Mouse (Mus musculus): ENCODE measurements around the gene Tmem26. TPM values are rescaled to one million over a fixed set of nuclear protein-coding genes. Genes with fewer than 3 reads are reported as not detected.

The Tmem26 gene
- total RNA-seq, 1 experiment = 0.09 TPM

DNA sequence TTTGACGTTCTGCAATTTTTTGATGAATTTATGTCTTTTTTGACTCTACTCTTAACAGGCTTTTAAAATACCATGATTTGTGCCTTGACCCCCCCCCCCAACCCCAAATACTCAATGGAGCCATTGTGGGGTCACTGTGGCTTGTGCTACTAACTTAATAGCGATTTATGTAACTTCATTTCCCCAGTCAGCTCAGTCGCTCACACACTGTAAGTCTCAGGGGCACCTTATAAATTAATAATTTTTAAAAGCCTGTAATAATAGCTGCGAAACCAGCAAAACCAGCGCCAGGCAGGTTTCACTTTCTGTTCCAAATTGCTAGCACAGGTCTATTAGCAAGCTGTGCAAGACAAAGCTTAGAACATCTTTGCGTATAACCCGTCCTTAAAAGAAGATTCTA lies 76.9 kb downstream of the Tmem26 start:
- no peak overlapping the region for H3K27ac ChIP-seq (ENCODE audit: insufficient read depth, low read depth, low read length, poor library complexity, severe bottlenecking)
- no peak for TF ChIP-seq ZNF384 (IDR thresholded peaks at IDR 0.05; ENCODE audit: low read depth, low read length)
- TF ChIP-seq MAFK (IDR thresholded peaks at IDR 0.05; ENCODE audit: insufficient read depth, low read depth, low read length) = no peak
- TF ChIP-seq CHD2 (IDR thresholded peaks at IDR 0.05; ENCODE audit: low read depth, low read length) = no peak
- TF ChIP-seq HCFC1 (IDR thresholded peaks at IDR 0.05; ENCODE audit: borderline replicate concordance, insufficient read depth, low read length) = no peak
- TF ChIP-seq ZC3H11A (IDR thresholded peaks at IDR 0.05; ENCODE audit: borderline replicate concordance, low read depth, low read length) = no peak
- DNase-seq (ENCODE audit: low read depth, low spot score) = no peak
- in situ Hi-C loops (cut with MboI; ENCODE audit: low sequenced_read_pairs in 2 of 2, unreplicated experiment in 2 of 2) = no loop called here
- peaks cover 0 to 4% of the 10 kb centered on the region in 2 experiments; a peak in 2 of 4 replicates for H3K4me1 ChIP-seq (ENCODE audit: control insufficient read depth in 2 of 2, insufficient read depth in 2 of 2, low read length in 2 of 2, poor library complexity in 1 of 2)
- no peaks in the 10 kb centered on the region for H3K36me3 ChIP-seq (ENCODE audit: control insufficient read depth, insufficient read depth, low read length, poor library complexity, severe bottlenecking)
- H3K9me3 ChIP-seq (ENCODE audit: control insufficient read depth, insufficient read depth, low read depth, low read length) = no peaks in the 10 kb centered on the region
- no peak overlapping the region for H3K4me3 ChIP-seq (ENCODE audit: insufficient read depth in 1 of 2, low read depth in 1 of 2, low read length in 2 of 2, poor library complexity in 1 of 2, severe bottlenecking in 1 of 2)
- no peak overlapping the region for H3K9ac ChIP-seq (ENCODE audit: insufficient read depth, low read depth, low read length, poor library complexity, severe bottlenecking)

DNA sequence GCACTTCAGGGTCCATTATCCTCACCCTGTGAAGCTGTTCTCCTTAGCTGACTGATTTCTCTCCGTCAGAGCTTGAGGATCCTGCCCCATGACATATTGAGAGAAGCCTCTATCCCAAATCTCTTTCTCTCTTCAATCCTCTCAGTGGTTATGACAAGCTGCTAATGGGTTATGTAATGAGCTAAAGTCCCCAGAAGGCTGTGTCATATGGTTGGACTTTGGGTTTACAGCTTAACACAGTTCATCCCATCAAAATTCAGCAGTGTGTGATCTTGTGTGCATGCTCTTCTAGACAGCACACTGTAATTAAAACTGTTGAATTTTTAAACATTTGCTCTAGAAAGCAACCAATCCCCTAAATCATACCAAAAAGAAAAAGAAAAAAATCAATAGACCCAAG lies 82.9 kb downstream of the Tmem26 start:
- in situ Hi-C loops (cut with MboI; ENCODE audit: low sequenced_read_pairs in 2 of 2, unreplicated experiment in 2 of 2) = no loop called here
- DNase-seq (ENCODE audit: low read depth, low spot score) = no peak
- TF ChIP-seq HCFC1 (IDR thresholded peaks at IDR 0.05; ENCODE audit: borderline replicate concordance, insufficient read depth, low read length) (no peak), ZNF384 (IDR thresholded peaks at IDR 0.05; ENCODE audit: low read depth, low read length) (no peak), CHD2 (IDR thresholded peaks at IDR 0.05; ENCODE audit: low read depth, low read length) (no peak), ZC3H11A (IDR thresholded peaks at IDR 0.05; ENCODE audit: borderline replicate concordance, low read depth, low read length) (no peak), MAFK (IDR thresholded peaks at IDR 0.05; ENCODE audit: insufficient read depth, low read depth, low read length) (no peak)
- Histone ChIP-seq H3K27ac (ENCODE audit: insufficient read depth, low read depth, low read length, poor library complexity, severe bottlenecking) (no peak overlapping the region), H3K9me3 (ENCODE audit: control insufficient read depth, insufficient read depth, low read depth, low read length) (no peaks in the 10 kb centered on the region), H3K9ac (ENCODE audit: insufficient read depth, low read depth, low read length, poor library complexity, severe bottlenecking) (no peak overlapping the region), H3K4me1 (ENCODE audit: control insufficient read depth in 2 of 2, insufficient read depth in 2 of 2, low read length in 2 of 2, poor library complexity in 1 of 2) (no peaks in the 10 kb centered on the region), H3K4me3 (ENCODE audit: insufficient read depth in 1 of 2, low read depth in 1 of 2, low read length in 2 of 2, poor library complexity in 1 of 2, severe bottlenecking in 1 of 2) (no peak overlapping the region), H3K36me3 (ENCODE audit: control insufficient read depth, insufficient read depth, low read length, poor library complexity, severe bottlenecking) (no peaks in the 10 kb centered on the region)

GRCm38 (mm10) chr10:68810958-68811357 lies 87.5 kb downstream of the Tmem26 start:
- DNase-seq (ENCODE audit: low read depth, low spot score) = peak; percentile 28
- no peak overlapping the region for H3K9ac ChIP-seq (ENCODE audit: insufficient read depth, low read depth, low read length, poor library complexity, severe bottlenecking)
- H3K4me3 ChIP-seq (ENCODE audit: insufficient read depth in 1 of 2, low read depth in 1 of 2, low read length in 2 of 2, poor library complexity in 1 of 2, severe bottlenecking in 1 of 2) = no peak overlapping the region
- TF ChIP-seq MAFK (IDR thresholded peaks at IDR 0.05; ENCODE audit: insufficient read depth, low read depth, low read length) (no peak), ZC3H11A (IDR thresholded peaks at IDR 0.05; ENCODE audit: borderline replicate concordance, low read depth, low read length) (peak; percentile 20; the same call in 1 of the 2 replicates)
- H3K27ac ChIP-seq (ENCODE audit: insufficient read depth, low read depth, low read length, poor library complexity, severe bottlenecking) = no peak overlapping the region
- H3K4me1 ChIP-seq (ENCODE audit: control insufficient read depth in 2 of 2, insufficient read depth in 2 of 2, low read length in 2 of 2, poor library complexity in 1 of 2) = no peaks in the 10 kb centered on the region
- in situ Hi-C loops (cut with MboI; ENCODE audit: low sequenced_read_pairs in 2 of 2, unreplicated experiment in 2 of 2) = no loop called here
- H3K36me3 ChIP-seq (ENCODE audit: control insufficient read depth, insufficient read depth, low read length, poor library complexity, severe bottlenecking) = no peaks in the 10 kb centered on the region
- no peaks in the 10 kb centered on the region for H3K9me3 ChIP-seq (ENCODE audit: control insufficient read depth, insufficient read depth, low read depth, low read length)

DNA sequence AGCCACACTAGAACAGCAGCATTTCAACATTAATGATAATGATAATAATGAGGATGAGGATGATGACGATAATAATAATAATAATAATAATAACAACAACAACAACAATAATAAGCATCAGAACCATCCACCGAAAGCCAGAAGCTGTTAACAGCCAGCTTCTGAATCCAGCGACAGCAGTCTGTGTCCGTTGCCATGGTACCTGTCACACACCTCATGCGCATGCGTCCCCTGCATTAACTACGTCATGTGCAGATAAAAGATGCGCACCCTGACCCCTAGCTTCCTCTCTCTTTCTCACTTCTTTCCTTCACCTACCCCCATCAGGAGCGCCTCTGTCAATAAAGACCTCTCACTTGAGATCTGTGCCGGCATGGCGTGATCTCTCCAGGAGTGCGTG lies 89.3 kb downstream of the Tmem26 start:
- in situ Hi-C loops (cut with MboI; ENCODE audit: low sequenced_read_pairs in 2 of 2, unreplicated experiment in 2 of 2) = no loop called here
- H3K9me3 ChIP-seq (ENCODE audit: control insufficient read depth, insufficient read depth, low read depth, low read length) = no peaks in the 10 kb centered on the region
- no peaks in the 10 kb centered on the region for H3K36me3 ChIP-seq (ENCODE audit: control insufficient read depth, insufficient read depth, low read length, poor library complexity, severe bottlenecking)
- H3K4me3 ChIP-seq (ENCODE audit: insufficient read depth in 1 of 2, low read depth in 1 of 2, low read length in 2 of 2, poor library complexity in 1 of 2, severe bottlenecking in 1 of 2) = no peak overlapping the region
- no peak overlapping the region for H3K9ac ChIP-seq (ENCODE audit: insufficient read depth, low read depth, low read length, poor library complexity, severe bottlenecking)
- TF ChIP-seq ZNF384 (IDR thresholded peaks at IDR 0.05; ENCODE audit: low read depth, low read length) = no peak
- TF ChIP-seq ZC3H11A (IDR thresholded peaks at IDR 0.05; ENCODE audit: borderline replicate concordance, low read depth, low read length) = no peak
- TF ChIP-seq CHD2 (IDR thresholded peaks at IDR 0.05; ENCODE audit: low read depth, low read length) = no peak
- TF ChIP-seq MAFK (IDR thresholded peaks at IDR 0.05; ENCODE audit: insufficient read depth, low read depth, low read length) = no peak
- TF ChIP-seq HCFC1 (IDR thresholded peaks at IDR 0.05; ENCODE audit: borderline replicate concordance, insufficient read depth, low read length) = no peak
- H3K27ac ChIP-seq (ENCODE audit: insufficient read depth, low read depth, low read length, poor library complexity, severe bottlenecking) = no peak overlapping the region
- DNase-seq (ENCODE audit: low read depth, low spot score) = no peak
- no peaks in the 10 kb centered on the region for H3K4me1 ChIP-seq (ENCODE audit: control insufficient read depth in 2 of 2, insufficient read depth in 2 of 2, low read length in 2 of 2, poor library complexity in 1 of 2)

GRCm38 (mm10) chr10:68817281-68817680 lies 93.8 kb downstream of the Tmem26 start:
- no peak for DNase-seq (ENCODE audit: low read depth, low spot score)
- Histone ChIP-seq H3K9ac (ENCODE audit: insufficient read depth, low read depth, low read length, poor library complexity, severe bottlenecking) (no peak overlapping the region), H3K9me3 (ENCODE audit: control insufficient read depth, insufficient read depth, low read depth, low read length) (no peaks in the 10 kb centered on the region), H3K27ac (ENCODE audit: insufficient read depth, low read depth, low read length, poor library complexity, severe bottlenecking) (no peak overlapping the region), H3K4me3 (ENCODE audit: insufficient read depth in 1 of 2, low read depth in 1 of 2, low read length in 2 of 2, poor library complexity in 1 of 2, severe bottlenecking in 1 of 2) (no peak overlapping the region), H3K36me3 (ENCODE audit: control insufficient read depth, insufficient read depth, low read length, poor library complexity, severe bottlenecking) (no peaks in the 10 kb centered on the region), H3K4me1 (ENCODE audit: control insufficient read depth in 2 of 2, insufficient read depth in 2 of 2, low read length in 2 of 2, poor library complexity in 1 of 2) (no peaks in the 10 kb centered on the region)
- in situ Hi-C loops (cut with MboI; ENCODE audit: low sequenced_read_pairs in 2 of 2, unreplicated experiment in 2 of 2) = no loop called here
- TF ChIP-seq HCFC1 (IDR thresholded peaks at IDR 0.05; ENCODE audit: borderline replicate concordance, insufficient read depth, low read length) (no peak), MAFK (IDR thresholded peaks at IDR 0.05; ENCODE audit: insufficient read depth, low read depth, low read length) (no peak), ZNF384 (IDR thresholded peaks at IDR 0.05; ENCODE audit: low read depth, low read length) (no peak), CHD2 (IDR thresholded peaks at IDR 0.05; ENCODE audit: low read depth, low read length) (no peak), ZC3H11A (IDR thresholded peaks at IDR 0.05; ENCODE audit: borderline replicate concordance, low read depth, low read length) (no peak)

Measured in ES-E14 (cell line).